Mouse (Mus musculus) lung, adult 2 months (tissue): ENCODE data around the gene Synj2. TPM values are rescaled to one million over a fixed set of nuclear protein-coding genes. Genes with fewer than 3 reads are reported as not detected.

Experiments used
- DNase-seq: peaks from one replicate; pipeline ENCODE4 v3.0.0; 2022
- H3K4me1 ChIP-seq: fragments of 200-500 bp; 2 replicates; pipeline ENCODE4 v1.6.1; 2011; ENCODE audit warnings: low read length; ENCODE audit not compliant: control insufficient read depth, insufficient read depth
- H3K4me3 ChIP-seq: fragments of 200-500 bp; replicated peaks from 2 replicates; pipeline ENCODE3; 2011; ENCODE audit warnings: low read depth, mild to moderate bottlenecking, control low read depth, low read length; ENCODE audit errors: extremely low read depth
- CTCF ChIP-seq: fragments of 200-500 bp; IDR thresholded peaks from 2 replicates; pipeline ENCODE4 v1.5.1; 2011; ENCODE audit warnings: mild to moderate bottlenecking, low read length, control low read depth; ENCODE audit not compliant: insufficient read depth
- POLR2A ChIP-seq: fragments of 200-500 bp; IDR thresholded peaks from 2 replicates; pipeline ENCODE4 v1.6.1; 2011; ENCODE audit warnings: low read depth, mild to moderate bottlenecking, control low read depth, low read length, borderline replicate concordance; ENCODE audit errors: extremely low read depth
- WGBS: fragments of 180-500 bp; shearing (Covaris S2); methylation state at CpG from one replicate; pipeline ENCODE4 v1.1.7; 2018; 5-methylcytosine and 5-hydroxymethylcytosine counted together
- polyA plus RNA-seq: library from polyadenylated mRNA; depleted of rRNA; stranded (reverse); fragments of >200 nt; gene quantifications from 2 replicates; pipeline ENCODE4 v1.2.3, GENCODE M21; 2012; rRNA removed

The Synj2 gene
- polyA plus RNA-seq, 1 experiment = 10.9 TPM

DNA sequence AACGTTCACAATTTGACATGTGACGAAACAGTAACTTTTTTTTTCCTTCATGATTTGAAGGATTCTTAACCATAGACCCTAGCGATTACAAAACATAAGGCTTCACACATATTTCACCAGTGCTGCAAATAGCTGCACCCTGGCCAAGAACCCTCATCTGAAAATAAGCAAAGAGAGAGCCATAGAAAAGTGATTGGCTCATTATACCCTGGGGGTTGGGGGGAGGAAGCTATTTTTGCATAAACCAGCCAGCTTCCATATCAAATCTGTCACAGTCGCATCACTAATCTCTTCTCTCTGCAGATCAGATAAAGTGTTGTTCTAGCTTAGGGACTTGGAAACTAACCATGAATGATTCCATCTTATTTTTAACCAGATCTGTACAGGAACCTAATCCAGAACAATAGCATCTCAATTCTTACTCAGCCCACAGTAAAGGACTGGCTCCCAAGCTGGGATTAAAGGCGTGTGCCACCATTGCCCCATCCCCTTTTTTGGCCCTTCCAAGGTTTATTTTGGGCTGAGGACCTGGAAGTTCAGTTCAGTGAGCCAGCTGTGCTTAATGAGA, 142.3 kb downstream of the Synj2 start:
- 70% methylated on average over 5 of the region's 5 CpGs for WGBS
- TF ChIP-seq POLR2A = no peak
- no peak for TF ChIP-seq CTCF
- Histone ChIP-seq H3K4me1 (no peaks in the 10 kb centered on the region), H3K4me3 (no peak overlapping the region)
- no peak for DNase-seq

DNA sequence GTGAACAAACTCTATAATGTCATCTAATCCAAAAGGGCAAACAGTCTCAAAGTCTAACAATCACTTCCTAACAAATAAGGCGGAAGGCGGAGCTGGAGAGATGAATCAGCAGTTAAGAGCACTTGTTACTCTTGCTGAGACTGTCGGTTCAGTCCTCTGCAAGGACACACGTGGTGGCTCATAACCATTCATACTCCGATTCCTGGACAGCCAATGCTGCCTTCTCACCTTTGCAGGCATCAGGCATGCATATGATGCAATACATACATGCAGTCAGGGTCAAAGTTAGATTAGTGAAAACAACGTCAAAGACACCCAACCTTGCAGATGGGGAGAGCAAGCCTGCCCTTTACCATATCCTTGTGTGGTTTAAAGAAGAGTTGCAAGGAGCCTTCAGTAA, 150.5 kb downstream of the Synj2 start:
- Histone ChIP-seq H3K4me1 (no peaks in the 10 kb centered on the region), H3K4me3 (no peak overlapping the region)
- no peak for TF ChIP-seq CTCF
- no peak for DNase-seq
- WGBS = 74% methylated on average over 6 of the region's 6 CpGs

Other genes with a start within 250 kb of the Synj2 start
- 26.7 and 31.4 TPM in 2 replicates for gene Snx9, start 100.0 kb upstream of the Synj2 start, polyA plus RNA-seq
- 3.2 and 5.5 TPM in 2 replicates for gene Serac1, start 138.5 kb downstream of the Synj2 start, polyA plus RNA-seq
- gene Gtf2h5, start 138.5 kb downstream of the Synj2 start, polyA plus RNA-seq = 11.4 and 17.3 TPM in 2 replicates
- gene Tulp4, start 165.2 kb downstream of the Synj2 start, polyA plus RNA-seq = 67.0 and 70.0 TPM in 2 replicates